Mouse (Mus musculus): ENCODE results near the gene Scube1.

DNA sequence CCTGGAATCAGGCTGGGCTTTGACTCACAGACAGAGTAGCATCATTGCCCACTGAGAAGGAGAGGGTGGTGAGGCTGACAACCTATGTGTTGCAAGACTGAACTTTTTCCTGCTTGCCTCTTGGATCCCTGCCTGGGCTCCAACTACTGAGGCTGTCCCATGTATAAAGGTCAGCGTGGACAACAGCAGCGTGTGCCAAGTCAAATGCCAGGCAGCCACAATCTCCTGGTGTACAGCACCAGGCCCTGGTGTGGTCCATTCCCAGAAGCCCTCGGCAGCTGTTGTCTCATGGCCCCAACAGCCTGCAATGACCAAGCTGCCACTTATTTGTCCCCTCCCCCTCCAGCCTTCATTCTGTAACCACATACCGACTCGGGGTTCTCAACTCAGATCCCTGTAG, 153.2 kb downstream of the Scube1 start:
- TF ChIP-seq CTCF (IDR thresholded peaks at IDR 0.05; ENCODE audit: low read depth, low read length) (no peak), GATA1 (IDR thresholded peaks at IDR 0.05; ENCODE audit: borderline replicate concordance, low read length) (no peak), TAL1 (conservative IDR thresholded peaks at IDR 0.05; ENCODE audit: low read depth, low read length) (no peak)
